Mouse (Mus musculus) heart, postnatal 0 days (tissue): Measurements from ENCODE around the gene Amdhd1. TPM values are rescaled to one million over a fixed set of nuclear protein-coding genes. Genes with fewer than 3 reads are reported as not detected.

Source experiments
- ATAC-seq: fragments of 200-750 bp; cut with Nextera tagmentation; 2 replicates; pipeline ENCODE4 v1.8.0; 2017; ENCODE audit warnings: low read depth, moderate number of reproducible peaks, moderate library complexity; ENCODE audit not compliant: insufficient read depth
- DNase-seq: peaks from one replicate; pipeline ENCODE4 v3.0.0-alpha.2; 2016; ENCODE audit warnings: low spot score
- H3K27ac ChIP-seq: fragments of 300-500 bp; sonication (generic); 2 replicates; pipeline ENCODE4 v1.5.1; 2014; ENCODE audit warnings: low read depth, mild to moderate bottlenecking
- H3K27me3 ChIP-seq: fragments of 300-500 bp; sonication (generic); 2 replicates; pipeline ENCODE4 v1.6.1; 2014; ENCODE audit warnings: low read length, mixed read lengths; ENCODE audit not compliant: control insufficient read depth, insufficient read depth
- H3K36me3 ChIP-seq: fragments of 300-500 bp; sonication (generic); replicated peaks from 2 replicates; pipeline ENCODE4 v1.6.1; 2014; ENCODE audit warnings: low read length, mixed read lengths; ENCODE audit not compliant: control insufficient read depth, insufficient read depth
- H3K4me1 ChIP-seq: fragments of 300-500 bp; sonication (generic); 2 replicates; pipeline ENCODE4 v1.6.1; 2014; ENCODE audit warnings: antibody characterized with exemption; ENCODE audit not compliant: control insufficient read depth, insufficient read depth
- H3K4me2 ChIP-seq: fragments of 300-500 bp; sonication (generic); 2 replicates; pipeline ENCODE4 v1.6.1; 2014; ENCODE audit warnings: low read depth, mild to moderate bottlenecking, low read length, moderate library complexity
- H3K4me3 ChIP-seq: fragments of 300-500 bp; sonication (generic); 2 replicates; pipeline ENCODE4 v1.5.1; 2014; ENCODE audit warnings: low read depth, low read length
- H3K9ac ChIP-seq: fragments of 300-500 bp; sonication (generic); replicated peaks from 2 replicates; pipeline ENCODE4 v1.6.1; 2014; ENCODE audit warnings: low read depth, low read length, mixed read lengths
- H3K9me3 ChIP-seq: fragments of 300-500 bp; sonication (generic); replicated peaks from 2 replicates; pipeline ENCODE4 v1.6.1; 2016; ENCODE audit warnings: low read length; ENCODE audit not compliant: control insufficient read depth
- CTCF ChIP-seq: IDR thresholded peaks from 2 replicates; pipeline ENCODE4 v1.5.1; 2016; ENCODE audit warnings: antibody characterized with exemption, control low read depth, low read depth
- EP300 ChIP-seq: IDR thresholded peaks from 2 replicates; pipeline ENCODE4 v1.6.1; 2016; ENCODE audit warnings: antibody characterized with exemption, low read depth
- WGBS: fragments of 180-500 bp; shearing (Covaris S2); extraction: QIAGEN DNeasy Blood & Tissue Kit; methylation state at CpG from one replicate; pipeline ENCODE4 v1.1.7; 2014; 5-methylcytosine and 5-hydroxymethylcytosine counted together
- polyA plus RNA-seq: library from polyadenylated mRNA; unstranded; fragments of >200 nt; fragmentation: Nextera tagmentation; extraction: Ambion mirVana; gene quantifications from 2 replicates; pipeline ENCODE4 v1.2.1, GENCODE M21; 2015
- total RNA-seq: library from RNA; depleted of rRNA; stranded (reverse); fragments of >200 nt; gene quantifications from 2 replicates; pipeline ENCODE4 v1.2.3, GENCODE M21; 2014; ENCODE audit warnings: low replicate concordance; rRNA removed

Gene Amdhd1
- total and polyA plus RNA-seq, 2 experiments from 2014 or later: 0.04 TPM; not detected in 1

GRCm38 (mm10) chr10:93488828-93489226 is 51.0 kb downstream of the Amdhd1 start:
- 65% methylated on average over 6 of the region's 6 CpGs for WGBS
- Histone ChIP-seq H3K36me3 (peaks cover 14% of the 10 kb centered on the region), H3K9ac (no peak overlapping the region), H3K27ac (no peak overlapping the region), H3K4me2 (no peak overlapping the region), H3K9me3 (no peaks in the 10 kb centered on the region), H3K4me3 (no peak overlapping the region), H3K27me3 (no peaks in the 10 kb centered on the region), H3K4me1 (no peaks in the 10 kb centered on the region)
- DNase-seq (no peak), ATAC-seq (no peak)
- no peak for TF ChIP-seq CTCF
- no peak for TF ChIP-seq EP300

GRCm38 (mm10) chr10:93488066-93488827 is 51.6 kb downstream of the Amdhd1 start, which contains the start of gene Hal:
TSS of gene Hal (plus strand) at chr10:93488768.
- no peaks in the 10 kb centered on the region for H3K4me1 ChIP-seq
- H3K4me2 ChIP-seq: no peak within 1 kb of the TSS
- H3K4me3 ChIP-seq: no peak within 1 kb of the TSS
- no peak within 1 kb of the TSS for H3K9ac ChIP-seq
- ATAC-seq (no peak), DNase-seq (no peak)
- TF ChIP-seq EP300 (no peak), CTCF (no peak)
- WGBS: 70% methylated on average over 17 of the region's 17 CpGs
- no peaks in the 10 kb centered on the region for H3K27me3 ChIP-seq
- H3K27ac ChIP-seq: no peak within 1 kb of the TSS
- H3K9me3 ChIP-seq: no peaks in the 10 kb centered on the region
- peaks cover 20% of the 10 kb centered on the region for H3K36me3 ChIP-seq

- Histone ChIP-seq H3K36me3 (peaks cover 36% of the 10 kb centered on the region), H3K9me3 (no peaks in the 10 kb centered on the region), H3K9ac (no peak overlapping the region), H3K4me3 (no peak overlapping the region), H3K4me2 (no peak overlapping the region), H3K4me1 (no peaks in the 10 kb centered on the region), H3K27ac (no peak overlapping the region), H3K27me3 (no peaks in the 10 kb centered on the region)
- WGBS: 24% methylated on average over 4 of the region's 4 CpGs
- no peak for TF ChIP-seq EP300
- TF ChIP-seq CTCF: peak; percentile 76
- peak; percentile 53; the same call in 1 of the 2 replicates for ATAC-seq
- DNase-seq: peak; percentile 62
Observed at GRCm38 (mm10) chr10:93486622-93487021, 53.2 kb downstream of the Amdhd1 start.

GRCm38 (mm10) chr10:93485055-93485691 is 54.7 kb downstream of the Amdhd1 start:
- 75% methylated on average over 8 of the region's 8 CpGs for WGBS
- peak; percentile 39; the same call in 1 of the 2 replicates for ATAC-seq

GRCm38 (mm10) chr10:93484511-93484910 is 55.3 kb downstream of the Amdhd1 start:
- Histone ChIP-seq H3K36me3 (peaks cover 57% of the 10 kb centered on the region), H3K9me3 (no peaks in the 10 kb centered on the region), H3K9ac (no peak overlapping the region), H3K27me3 (no peaks in the 10 kb centered on the region), H3K27ac (no peak overlapping the region), H3K4me2 (no peak overlapping the region), H3K4me1 (no peaks in the 10 kb centered on the region), H3K4me3 (no peak overlapping the region)
- TF ChIP-seq EP300 (no peak), CTCF (no peak)
- WGBS: 71% methylated on average over 8 of the region's 8 CpGs
- no peak for ATAC-seq
- no peak for DNase-seq

More at GRCm38 (mm10) chr10:93485055-93485691, 54.7 kb downstream of the Amdhd1 start:
- Histone ChIP-seq H3K36me3 (peaks cover 51% of the 10 kb centered on the region), H3K4me3 (no peak overlapping the region), H3K4me1 (no peaks in the 10 kb centered on the region), H3K9ac (no peak overlapping the region), H3K9me3 (no peaks in the 10 kb centered on the region), H3K27me3 (no peaks in the 10 kb centered on the region), H3K4me2 (no peak overlapping the region), H3K27ac (no peak overlapping the region)
- DNase-seq: no peak
- TF ChIP-seq CTCF (peak; percentile 46), EP300 (no peak)

Other genes starting within 250 kb of the Amdhd1 start
- 45.0 and 47.3 TPM in 2 replicates for gene Elk3, start 228.9 kb downstream of the Amdhd1 start, total RNA-seq
- 31.0 and 34.4 TPM in 2 replicates for gene Elk3, start 228.9 kb downstream of the Amdhd1 start, polyA plus RNA-seq
- gene Lta4h, start 86.6 kb downstream of the Amdhd1 start, total RNA-seq: 92.1 and 126 TPM in 2 replicates
- gene Lta4h, start 86.6 kb downstream of the Amdhd1 start, polyA plus RNA-seq: 137 and 144 TPM in 2 replicates
- not detected in 2 replicates for gene Hal, start 51.3 kb downstream of the Amdhd1 start, total RNA-seq
- gene Hal, start 51.3 kb downstream of the Amdhd1 start, polyA plus RNA-seq: not detected in 2 replicates
- gene Ccdc38, start 599 bp upstream of the Amdhd1 start, total RNA-seq: not detected in 2 replicates
- gene Ccdc38, start 599 bp upstream of the Amdhd1 start, polyA plus RNA-seq: 0.10 and 0.11 TPM in 2 replicates
- gene Snrpf, start 49.7 kb upstream of the Amdhd1 start, total RNA-seq: 13.7 and 35.4 TPM in 2 replicates
- 55.7 and 59.4 TPM in 2 replicates for gene Snrpf, start 49.7 kb upstream of the Amdhd1 start, polyA plus RNA-seq
- gene Ntn4, start 100.6 kb upstream of the Amdhd1 start, total RNA-seq: 36.0 and 37.2 TPM in 2 replicates
- 2.1 and 2.5 TPM in 2 replicates for gene Ntn4, start 100.6 kb upstream of the Amdhd1 start, polyA plus RNA-seq